Mouse (Mus musculus) liver, adult 2 months (tissue): ENCODE measurements around the gene Entpd8.

Experiments used
- CTCF ChIP-seq: fragments of 200-500 bp; IDR thresholded peaks from 2 replicates; pipeline ENCODE4 v1.5.1; 2011; ENCODE audit warnings: low read depth, low read length, control low read depth
- POLR2A ChIP-seq: fragments of 200-500 bp; IDR thresholded peaks from 2 replicates; pipeline ENCODE4 v1.6.1; 2011; ENCODE audit warnings: low read length, control low read depth; ENCODE audit not compliant: insufficient read depth; ENCODE audit errors: extremely low read depth

DNA sequence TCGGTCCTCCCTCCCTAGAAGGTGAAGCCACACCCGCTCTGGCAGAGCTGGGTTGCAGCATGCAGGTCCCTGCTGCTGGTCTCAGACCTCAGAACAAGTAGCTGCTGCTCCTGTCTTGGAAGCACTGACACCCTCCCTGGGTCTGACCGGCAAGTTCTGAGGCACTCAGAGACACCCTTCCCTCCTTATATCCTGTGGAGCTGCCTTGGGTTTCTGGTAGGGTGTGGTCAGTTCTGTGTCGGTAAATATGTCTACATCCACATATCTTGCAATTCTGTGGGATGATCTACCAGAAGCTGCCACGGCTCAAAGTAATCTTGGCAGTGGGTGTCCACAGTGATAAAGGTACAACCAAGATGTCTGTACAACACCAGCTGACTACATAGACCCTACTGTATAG, 43.4 kb downstream of the Entpd8 start:
- TF ChIP-seq CTCF: no peak
- TF ChIP-seq POLR2A: no peak
